Mouse (Mus musculus) T-helper 2 cell (primary cell): ENCODE results near the gene Tceal8.

Experiments
- in situ Hi-C: fragments of 300-600 bp; cut with MboI, MseI; formaldehyde crosslinking; loops from one replicate; pipeline ENCODE4 v1.15.1; 2025; ENCODE audit warnings: high pct_unique_total_duplicates

Tceal8 gene

DNA sequence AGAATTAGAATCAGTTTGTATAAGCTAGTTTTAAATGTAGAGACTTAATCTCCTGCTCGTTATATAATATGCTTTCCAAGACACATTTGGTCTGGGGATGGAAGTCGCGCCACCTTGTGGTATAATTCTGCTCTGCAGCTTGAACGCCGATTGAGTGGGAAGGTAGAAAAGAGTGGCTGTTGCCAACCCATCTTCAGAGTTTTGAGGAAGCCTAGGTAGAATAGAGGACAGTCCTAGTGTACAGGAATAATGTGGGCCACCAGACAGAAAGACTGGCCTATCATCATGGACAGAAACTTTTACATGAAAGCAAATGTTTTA is 44.4 kb downstream of the Tceal8 start:
- in situ Hi-C loops, result no loop called here

DNA sequence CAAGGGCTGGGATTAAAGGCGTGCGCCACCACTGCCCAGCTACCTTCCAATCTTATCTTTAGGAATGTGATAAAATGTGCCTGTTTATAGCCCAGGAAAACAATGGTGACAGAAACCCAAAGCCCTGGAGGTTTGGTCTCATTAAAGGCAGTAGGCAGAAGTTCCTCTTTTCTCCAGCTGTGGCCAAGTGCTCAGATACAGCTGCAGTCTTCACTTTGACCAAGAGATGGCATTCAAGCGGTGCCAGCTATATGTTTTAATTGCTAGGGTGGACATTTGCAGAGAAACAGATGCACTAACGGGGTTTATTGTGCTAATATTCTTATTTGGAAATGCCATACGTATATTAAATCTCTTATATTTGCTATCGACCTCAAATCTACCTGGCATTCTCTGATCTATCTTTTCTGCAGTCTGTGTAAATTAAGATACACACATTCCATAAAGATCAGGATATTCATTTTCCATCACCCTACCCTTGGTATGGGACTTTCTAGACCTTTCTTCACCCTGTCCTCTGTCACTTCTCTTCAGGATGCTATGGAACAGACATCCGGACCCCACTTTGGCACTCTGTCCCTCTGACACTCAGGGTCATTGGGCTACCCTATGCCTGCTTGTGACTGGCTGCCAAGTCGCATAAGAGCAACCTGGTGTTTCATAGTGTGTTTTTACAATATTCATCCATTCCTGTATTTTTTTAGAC is 45.0 kb downstream of the Tceal8 start:
- in situ Hi-C loops, result no loop called here
